Mouse (Mus musculus) heart, postnatal 0 days (tissue): ENCODE data around the gene Prkar1b.

ENCODE experiments used
- CTCF ChIP-seq: IDR thresholded peaks from 2 replicates; pipeline ENCODE4 v1.5.1; 2016; ENCODE audit warnings: antibody characterized with exemption, control low read depth, low read depth
- EP300 ChIP-seq: IDR thresholded peaks from 2 replicates; pipeline ENCODE4 v1.6.1; 2016; ENCODE audit warnings: antibody characterized with exemption, low read depth

GRCm38 (mm10) chr5:138999716-139000115 is 150.1 kb downstream of the Prkar1b start:
- TF ChIP-seq CTCF (no peak), EP300 (no peak)
